Mouse (Mus musculus) cerebellum, postnatal 25 days (tissue): Measurements from ENCODE around the gene Iqch.

Source experiments
- DNase-seq, 2 experiments: peaks; one replicate each; pipeline ENCODE4 v3.0.0; 2021; ENCODE audit warnings: mixed read lengths in 2 of 2

The Iqch gene

GRCm38 (mm10) chr9:63489156-63489555 lies 113.1 kb downstream of the Iqch start:
- DNase-seq = no peak

GRCm38 (mm10) chr9:63465561-63465960 lies 136.7 kb downstream of the Iqch start:
- no peak for DNase-seq

DNA sequence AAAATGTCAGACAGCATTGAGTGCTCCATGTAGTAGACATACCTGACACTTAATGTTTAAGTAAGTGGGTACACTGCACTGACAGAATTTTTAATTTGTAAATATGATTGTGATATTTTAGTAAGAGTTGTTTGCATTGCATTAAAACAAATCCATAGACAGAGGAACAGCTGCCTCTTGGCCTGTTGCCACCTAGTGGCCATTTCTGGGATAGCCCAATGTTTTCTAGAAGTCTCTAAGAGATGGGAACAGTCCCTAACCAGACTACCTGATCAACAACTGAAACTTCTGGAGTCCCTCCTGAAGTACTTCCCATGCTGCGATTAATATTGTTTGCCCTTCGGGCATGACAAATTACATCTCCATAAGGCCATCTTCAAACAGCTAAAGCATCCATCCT lies 140.0 kb downstream of the Iqch start:
- peak; percentile 71 to 91 for DNase-seq

DNA sequence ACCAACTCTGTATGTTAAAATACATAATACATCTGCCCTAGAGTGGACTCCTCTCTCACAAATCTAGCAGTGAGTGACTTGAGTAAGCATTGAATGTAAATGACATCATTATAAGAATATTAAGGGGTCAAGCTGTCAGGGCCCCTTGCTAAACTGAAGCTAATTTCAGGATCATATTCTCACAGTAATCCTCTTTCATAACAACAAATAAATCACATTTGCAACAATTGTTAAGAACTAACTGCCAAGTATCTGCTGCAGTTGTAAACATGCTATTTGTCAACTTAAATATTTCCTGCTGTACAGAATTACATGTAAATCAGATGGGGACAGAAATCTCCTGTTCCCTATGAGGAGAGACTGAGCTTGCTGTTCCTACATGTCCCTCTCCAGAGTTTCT lies 145.9 kb downstream of the Iqch start:
- no peak for DNase-seq

GRCm38 (mm10) chr9:63454341-63454740 lies 148.0 kb downstream of the Iqch start:
- no peak for DNase-seq

DNA sequence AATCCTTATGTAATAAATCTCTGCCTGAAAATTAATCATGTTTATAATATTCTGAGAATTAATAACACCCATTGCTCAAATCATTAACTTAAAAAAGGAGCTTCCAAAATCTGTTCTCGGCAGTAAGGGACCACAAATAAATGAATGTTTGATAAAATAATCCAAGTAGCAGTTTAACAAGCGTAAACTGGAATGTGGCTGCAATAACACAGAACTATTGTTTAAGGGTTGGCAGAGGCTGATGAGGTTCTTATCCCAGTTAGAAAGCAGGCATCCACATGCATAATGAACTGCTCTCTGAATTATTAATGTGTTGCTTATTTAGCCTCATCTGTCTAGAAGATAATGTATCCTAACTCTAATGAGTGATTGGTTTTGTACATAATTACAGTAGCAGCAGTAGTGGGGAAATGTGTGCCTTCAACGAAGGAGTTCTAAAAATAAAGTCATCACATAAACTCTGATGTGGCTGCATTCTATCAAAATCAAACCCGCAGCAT lies 151.7 kb downstream of the Iqch start:
- DNase-seq = no peak

- no peak for DNase-seq
Measured at GRCm38 (mm10) chr9:63443695-63444094, 158.6 kb downstream of the Iqch start.

- no peak for DNase-seq
Measured at GRCm38 (mm10) chr9:63430652-63431051, 171.6 kb downstream of the Iqch start.

DNA sequence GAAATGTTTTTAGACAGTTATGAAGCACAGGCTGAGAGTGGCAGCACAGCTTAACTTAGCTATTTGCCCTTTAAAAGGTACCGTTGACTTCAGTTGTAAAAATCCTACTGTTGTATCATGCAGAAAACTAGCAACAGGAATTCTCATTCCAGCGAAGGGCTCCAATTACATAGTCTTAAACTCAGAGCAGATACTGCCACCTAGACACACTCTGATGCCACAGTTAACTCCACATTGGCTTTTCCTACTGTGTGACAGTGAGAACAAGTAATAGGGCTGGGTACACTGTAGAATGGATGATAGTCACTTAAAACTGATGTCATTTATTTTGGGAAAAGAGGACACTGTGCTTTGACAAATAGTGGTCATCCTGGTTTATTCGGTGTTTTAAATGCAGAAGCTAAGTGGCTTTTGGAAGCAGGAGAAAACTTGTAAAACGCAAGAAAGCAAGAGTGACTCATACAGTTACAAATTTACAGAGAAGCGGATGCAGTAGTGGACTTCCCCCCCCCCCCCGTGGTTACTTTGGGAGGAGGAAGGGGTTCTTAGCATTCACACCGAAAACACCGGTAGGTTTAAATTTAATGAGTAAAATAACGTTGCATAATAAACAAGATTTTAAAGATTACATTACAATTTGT lies 181.1 kb downstream of the Iqch start:
- DNase-seq = peak in 1 of 2 experiments; percentile 7

GRCm38 (mm10) chr9:63420396-63420795 lies 181.9 kb downstream of the Iqch start:
- peak; percentile 14 to 15 for DNase-seq

- no peak for DNase-seq
Measured at GRCm38 (mm10) chr9:63400176-63400575, 202.1 kb downstream of the Iqch start.

GRCm38 (mm10) chr9:63399463-63399815 lies 202.9 kb downstream of the Iqch start:
- no peak for DNase-seq

DNA sequence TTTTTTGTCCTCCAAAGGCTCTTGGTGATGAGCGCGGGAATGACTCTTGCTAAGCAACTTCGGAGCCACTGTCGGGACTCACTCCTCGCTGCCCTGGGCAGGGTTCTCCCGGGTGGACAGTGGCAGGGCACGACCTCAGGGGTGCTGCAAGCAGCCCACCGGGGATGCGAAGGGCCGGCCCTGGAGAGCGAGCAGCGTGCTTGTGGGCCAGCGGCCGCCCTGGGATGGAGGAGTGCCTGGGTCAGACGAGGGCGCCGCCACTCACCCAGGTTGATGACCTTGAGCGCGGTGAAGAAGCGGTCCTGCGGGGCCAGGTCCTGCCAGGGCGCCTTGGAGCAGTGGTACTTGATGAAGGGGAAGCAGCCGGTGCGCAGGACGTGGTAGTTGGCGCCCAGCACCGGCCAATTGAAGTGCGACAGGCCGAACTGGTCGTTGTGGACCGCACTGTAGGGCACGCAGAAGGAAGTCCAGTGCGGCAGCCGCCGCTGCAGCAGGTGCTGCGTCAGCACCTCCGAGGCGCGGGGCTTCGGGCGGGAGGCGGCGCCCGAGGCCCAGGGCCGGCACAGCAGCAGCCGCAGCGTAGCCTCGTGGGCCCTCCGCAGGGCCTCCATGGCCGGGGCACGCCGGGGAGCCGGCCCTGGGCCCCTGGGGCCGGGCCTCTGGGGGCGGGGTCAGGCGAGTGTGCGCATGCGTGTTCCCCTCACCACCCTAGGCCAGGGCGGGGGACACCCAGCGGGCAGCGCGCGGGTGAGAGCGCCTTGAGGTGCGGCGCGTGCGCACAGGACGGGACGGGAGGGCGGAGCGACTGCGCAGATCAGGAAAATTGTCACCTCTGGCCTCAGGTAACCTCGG lies 203.5 kb downstream of the Iqch start, which contains the start of gene 2300009A05Rik:
TSS of gene 2300009A05Rik (minus strand) at position 636 of the 852 bp plus-strand sequence.
- peak; percentile 98 for DNase-seq

DNA sequence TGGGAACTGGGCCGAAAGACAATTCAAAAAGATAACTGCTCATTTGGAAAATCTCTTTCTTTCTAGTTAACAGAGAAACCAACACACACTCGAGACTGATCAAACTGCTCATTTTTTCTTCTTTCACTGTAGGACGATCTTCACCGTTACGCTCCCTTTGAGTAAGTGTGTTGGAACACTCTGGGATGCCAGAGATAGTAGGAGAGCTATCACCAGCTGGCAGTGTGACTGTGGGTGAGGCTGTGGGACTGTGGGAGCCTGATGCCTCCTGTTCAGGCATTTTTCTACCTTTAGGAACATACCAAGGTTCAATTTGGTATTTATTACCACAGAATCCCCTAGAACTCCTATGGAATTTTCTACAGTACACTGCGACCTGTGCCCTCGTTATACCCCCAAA lies 206.7 kb downstream of the Iqch start:
- peak; percentile 19 to 46 for DNase-seq

DNA sequence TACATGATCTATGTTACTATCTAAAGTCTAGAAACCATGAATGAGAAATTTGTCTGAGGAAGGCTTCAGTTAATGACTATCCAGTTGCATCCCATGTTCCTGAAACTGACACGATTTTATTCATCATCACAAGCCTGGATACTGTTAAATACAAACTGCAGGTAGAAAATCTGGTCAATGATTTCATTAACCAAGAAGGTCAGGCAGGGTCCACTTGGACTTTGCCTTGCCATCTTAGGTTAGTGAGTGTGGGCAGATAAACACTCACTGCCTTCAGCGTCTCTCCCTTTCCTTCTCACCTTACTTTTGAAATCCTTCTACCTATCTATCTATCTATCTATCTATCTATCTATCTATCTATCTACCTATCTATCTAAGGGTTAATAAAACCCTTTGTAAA lies 211.0 kb downstream of the Iqch start:
- DNase-seq = no peak

- no peak for DNase-seq
Measured at GRCm38 (mm10) chr9:63382761-63383160, 219.5 kb downstream of the Iqch start.

GRCm38 (mm10) chr9:63380326-63380725 lies 222.0 kb downstream of the Iqch start:
- no peak for DNase-seq

DNA sequence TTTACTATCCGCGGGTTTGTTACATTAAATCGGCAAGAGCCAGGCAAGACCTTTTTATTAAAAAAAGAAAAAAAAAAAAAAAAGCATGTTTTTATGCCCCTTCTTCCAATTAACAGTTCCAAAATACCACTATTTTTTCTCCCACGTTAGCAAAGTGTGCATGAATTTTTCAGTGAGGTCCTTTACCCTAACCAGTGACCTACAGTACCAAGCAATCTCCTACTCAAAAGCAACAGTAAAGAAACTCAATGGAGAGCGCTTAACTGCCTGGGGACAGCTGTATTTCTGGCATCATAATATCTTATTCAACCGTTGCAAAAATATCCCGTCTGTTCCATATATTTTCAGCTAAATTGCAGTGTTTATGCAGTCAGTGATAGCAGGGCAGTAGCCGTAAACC lies 224.1 kb downstream of the Iqch start:
- DNase-seq = no peak

- peak; percentile 96 for DNase-seq
Measured at GRCm38 (mm10) chr9:63377270-63378142, 224.8 kb downstream of the Iqch start, which contains the start of gene Map2k5. TSS of gene Map2k5 (minus strand) at chr9:63377902.

DNA sequence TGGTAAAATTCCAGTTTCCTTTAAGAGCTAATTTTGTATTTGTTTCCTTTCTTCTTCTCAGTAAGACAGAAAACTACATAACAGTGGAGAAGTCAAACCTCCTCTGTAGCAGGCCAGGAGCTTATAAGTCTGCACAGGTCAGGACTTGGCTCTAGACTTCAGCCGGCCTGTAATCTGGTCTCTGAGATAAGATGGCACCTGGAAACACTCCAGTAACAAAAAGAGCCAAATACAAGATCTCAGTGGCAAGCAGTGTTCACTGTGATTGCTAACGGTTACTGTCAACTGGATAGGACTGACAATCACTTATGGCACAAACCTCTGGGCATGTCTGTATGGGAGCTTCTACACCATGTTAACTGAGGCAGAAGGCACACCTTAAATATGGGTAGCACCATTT lies 229.0 kb downstream of the Iqch start:
- DNase-seq = no peak

GRCm38 (mm10) chr9:63372541-63372940 lies 229.8 kb downstream of the Iqch start:
- DNase-seq = peak; percentile 67 to 77
